8 mouse cellular contexts compared by ENCODE assay signal in genomic region chr5:125476799-125477198, GRCm38 (mm10). TPM values are rescaled to one million over a fixed set of nuclear protein-coding genes. Genes with fewer than 3 reads are reported as not detected.
A peak's percentile ranks its signal among the peaks of the same experiment; 100 is the strongest.
DNase-seq lines count a peak whose midpoint lies in the region; ATAC-seq lines count a peak whose summit lies in the region.

No protein-coding gene starts in this region.

- intact Hi-C loops in gastrocnemius, postnatal 14 days (cut with DNase I; ENCODE audit: low total_unique reads) = no loop called here

- no peaks in the 10 kb centered on the region for H3K36me3 ChIP-seq in heart, embryonic 15.5 days
- H3K36me3 ChIP-seq in hindbrain, embryonic 11.5 days (ENCODE audit: control insufficient read depth, insufficient read depth, low read length) = no peaks in the 10 kb centered on the region
- H3K36me3 ChIP-seq in midbrain, embryonic 11.5 days (ENCODE audit: control insufficient read depth, insufficient read depth, low read length) = no peaks in the 10 kb centered on the region

- no peak overlapping the region for H3K27ac ChIP-seq in heart, embryonic 15.5 days
- H3K27ac ChIP-seq in brown adipose tissue, adult 24 weeks (replicated peaks; ENCODE audit: low read depth, low read length) = no peak overlapping the region
- no peak overlapping the region for H3K27ac ChIP-seq in hindbrain, embryonic 11.5 days (ENCODE audit: low read depth, low read length)
- no peak overlapping the region for H3K27ac ChIP-seq in midbrain, embryonic 11.5 days (ENCODE audit: low read depth, low read length)

- no peak for DNase-seq in heart, adult 18-20 months
- no peak for DNase-seq in hindbrain, embryonic 11.5 days (ENCODE audit: low spot score)
- DNase-seq in midbrain, embryonic 11.5 days (ENCODE audit: low spot score, missing footprints) = no peak
- DNase-seq in thymus, postnatal 14 days = no peak
- no peak for DNase-seq in gastrocnemius, postnatal 14 days

- peak overlapping the region; percentile 93 for H3K4me3 ChIP-seq in heart, embryonic 15.5 days
- H3K4me3 ChIP-seq in brown adipose tissue, adult 24 weeks (ENCODE audit: insufficient read depth, low read depth, low read length) = peak overlapping the region; percentile 64
- H3K4me3 ChIP-seq in hindbrain, embryonic 11.5 days (ENCODE audit: low read depth, low read length) = peak overlapping the region; percentile 72
- H3K4me3 ChIP-seq in midbrain, embryonic 11.5 days (ENCODE audit: low read depth, low read length) = peak overlapping the region; percentile 83

- WGBS in heart, embryonic 15.5 days = 61% methylated on average over 7 of the region's 7 CpGs
- 61% methylated on average over 7 of the region's 7 CpGs for WGBS in hindbrain, embryonic 11.5 days
- whole genome bisulfite sequencing in midbrain, embryonic 11.5 days = 74% methylated on average over 7 of the region's 7 CpGs

- peaks cover 15% of the 10 kb centered on the region for H3K4me1 ChIP-seq in heart, embryonic 15.5 days (replicated peaks)
- peaks cover 14% of the 10 kb centered on the region for H3K4me1 ChIP-seq in brown adipose tissue, adult 24 weeks (ENCODE audit: control insufficient read depth, insufficient read depth, insufficient read length, low read length)
- H3K4me1 ChIP-seq in hindbrain, embryonic 11.5 days (replicated peaks; ENCODE audit: control insufficient read depth, insufficient read depth, low read length) = peaks cover 5% of the 10 kb centered on the region
- H3K4me1 ChIP-seq in midbrain, embryonic 11.5 days (ENCODE audit: control insufficient read depth, insufficient read depth, low read length) = peaks cover 22% of the 10 kb centered on the region

- no peaks in the 10 kb centered on the region for H3K9me3 ChIP-seq in heart, embryonic 15.5 days (replicated peaks)
- no peaks in the 10 kb centered on the region for H3K9me3 ChIP-seq in hindbrain, embryonic 11.5 days (ENCODE audit: control insufficient read depth, low read length)
- H3K9me3 ChIP-seq in midbrain, embryonic 11.5 days (ENCODE audit: control insufficient read depth, low read length) = no peaks in the 10 kb centered on the region

- peak overlapping the region; percentile 98 for H3K4me2 ChIP-seq in heart, embryonic 15.5 days
- H3K4me2 ChIP-seq in hindbrain, embryonic 11.5 days (replicated peaks; ENCODE audit: low read depth, low read length) = peak overlapping the region; percentile 92
- peak overlapping the region; percentile 58 for H3K4me2 ChIP-seq in midbrain, embryonic 11.5 days

- ATAC-seq in heart, embryonic 15.5 days (replicated peaks; ENCODE audit: insufficient number of reproducible peaks, insufficient read depth, low FRiP score, low read depth) = no peak
- ATAC-seq in hindbrain, embryonic 11.5 days (ENCODE audit: low FRiP score) = no peak
- no peak for ATAC-seq in midbrain, embryonic 11.5 days (ENCODE audit: low FRiP score)
- ATAC-seq in megakaryocyte-erythroid progenitor cell, adult 5-6 weeks (replicated peaks; ENCODE audit: low FRiP score, low TSS enrichment, poor library complexity, severe bottlenecking) = no peak

- H3K27me3 ChIP-seq in heart, embryonic 15.5 days = no peaks in the 10 kb centered on the region
- H3K27me3 ChIP-seq in hindbrain, embryonic 11.5 days (ENCODE audit: control insufficient read depth, insufficient read depth, low read length) = no peaks in the 10 kb centered on the region
- H3K27me3 ChIP-seq in midbrain, embryonic 11.5 days (ENCODE audit: control insufficient read depth, insufficient read depth, low read length) = no peaks in the 10 kb centered on the region

- H3K9ac ChIP-seq in heart, embryonic 15.5 days = no peak overlapping the region; the same call in 1 of the 2 replicates
- H3K9ac ChIP-seq in hindbrain, embryonic 11.5 days (ENCODE audit: low read depth, low read length) = peak overlapping the region; percentile 72; the same call in 1 of the 2 replicates
- peak overlapping the region; percentile 59; the same call in 1 of the 2 replicates for H3K9ac ChIP-seq in midbrain, embryonic 11.5 days (ENCODE audit: low read length)

RNA-seq across cellular contexts. Expression of gene Aacs, which starts 1.2 kb away (rescaled TPM):
- 9.8 and 18.4 TPM in 2 replicates for polyA plus RNA-seq in heart, embryonic 15.5 days (2015; fragmentation: Nextera tagmentation; extraction: Ambion mirVana)
- 1 to 10 TPM; 4.9 to 9.9 TPM for total RNA-seq in heart, adult 18-20 months (2021)
- 151 and 265 TPM in 2 replicates for polyA plus RNA-seq in brown adipose tissue, adult 24 weeks (2012; ENCODE audit: insufficient read depth, insufficient read length, missing spikeins)
- 48.6 and 50.1 TPM in 2 replicates for polyA plus RNA-seq in hindbrain, embryonic 11.5 days (2014; fragmentation: Nextera tagmentation; extraction: Ambion mirVana)
- polyA plus RNA-seq in midbrain, embryonic 11.5 days (2014; fragmentation: Nextera tagmentation; extraction: Ambion mirVana) = 45.6 and 53.2 TPM in 2 replicates
- 8.4 and 8.7 TPM in 2 replicates for total RNA-seq in megakaryocyte-erythroid progenitor cell, adult 5-6 weeks (2014; fragmentation: Nextera tagmentation)
- 3.2 and 3.8 TPM in 2 replicates for total RNA-seq in megakaryocyte-erythroid progenitor cell, adult 5-6 weeks (2017)
- 1 to 10 TPM; 2.0 to 4.6 TPM for total RNA-seq in gastrocnemius, postnatal 14 days (2021)

RNA-seq across cellular contexts. Expression of gene Bri3bp, which starts 35.4 kb away (rescaled TPM):
- polyA plus RNA-seq in heart, embryonic 15.5 days (2015; fragmentation: Nextera tagmentation; extraction: Ambion mirVana) = 36.5 and 40.7 TPM in 2 replicates
- total RNA-seq in heart, adult 18-20 months (2021) = 10 to 100 TPM; 50.9 to 54.5 TPM
- 15.4 and 19.5 TPM in 2 replicates for polyA plus RNA-seq in brown adipose tissue, adult 24 weeks (2012; ENCODE audit: insufficient read depth, insufficient read length, missing spikeins)
- 30.1 and 30.8 TPM in 2 replicates for polyA plus RNA-seq in hindbrain, embryonic 11.5 days (2014; fragmentation: Nextera tagmentation; extraction: Ambion mirVana)
- polyA plus RNA-seq in midbrain, embryonic 11.5 days (2014; fragmentation: Nextera tagmentation; extraction: Ambion mirVana) = 28.4 and 29.4 TPM in 2 replicates
- 37.4 and 77.0 TPM in 2 replicates for total RNA-seq in megakaryocyte-erythroid progenitor cell, adult 5-6 weeks (2014; fragmentation: Nextera tagmentation)
- 28.5 and 31.3 TPM in 2 replicates for total RNA-seq in megakaryocyte-erythroid progenitor cell, adult 5-6 weeks (2017)
- total RNA-seq in gastrocnemius, postnatal 14 days (2021) = 1 to 10 TPM; 5.3 to 6.4 TPM

RNA-seq across cellular contexts. Expression of gene Dhx37, which starts 42.9 kb away (rescaled TPM):
- polyA plus RNA-seq in heart, embryonic 15.5 days (2015; fragmentation: Nextera tagmentation; extraction: Ambion mirVana) = 7.0 and 10.4 TPM in 2 replicates
- 10 to 100 TPM; 13.4 to 14.1 TPM for total RNA-seq in heart, adult 18-20 months (2021)
- 5.0 and 16.9 TPM in 2 replicates for polyA plus RNA-seq in brown adipose tissue, adult 24 weeks (2012; ENCODE audit: insufficient read depth, insufficient read length, missing spikeins)
- 10.4 and 12.5 TPM in 2 replicates for polyA plus RNA-seq in hindbrain, embryonic 11.5 days (2014; fragmentation: Nextera tagmentation; extraction: Ambion mirVana)
- 9.2 and 9.9 TPM in 2 replicates for polyA plus RNA-seq in midbrain, embryonic 11.5 days (2014; fragmentation: Nextera tagmentation; extraction: Ambion mirVana)
- total RNA-seq in megakaryocyte-erythroid progenitor cell, adult 5-6 weeks (2014; fragmentation: Nextera tagmentation) = 21.2 and 34.5 TPM in 2 replicates
- 69.0 and 83.7 TPM in 2 replicates for total RNA-seq in megakaryocyte-erythroid progenitor cell, adult 5-6 weeks (2017)
- 1 to 10 TPM; 3.6 to 4.0 TPM for total RNA-seq in gastrocnemius, postnatal 14 days (2021)

RNA-seq across cellular contexts. Expression of gene Tmem132b, which starts 54.8 kb away (rescaled TPM):
- 0.01 TPM in 1 of 2 replicates, not detected in the other for polyA plus RNA-seq in heart, embryonic 15.5 days (2015; fragmentation: Nextera tagmentation; extraction: Ambion mirVana)
- total RNA-seq in heart, adult 18-20 months (2021) = not detected
- polyA plus RNA-seq in brown adipose tissue, adult 24 weeks (2012; ENCODE audit: insufficient read depth, insufficient read length, missing spikeins) = 0.36 TPM in 1 of 2 replicates, not detected in the other
- 0.70 and 0.74 TPM in 2 replicates for polyA plus RNA-seq in hindbrain, embryonic 11.5 days (2014; fragmentation: Nextera tagmentation; extraction: Ambion mirVana)
- 0.42 and 0.50 TPM in 2 replicates for polyA plus RNA-seq in midbrain, embryonic 11.5 days (2014; fragmentation: Nextera tagmentation; extraction: Ambion mirVana)
- total RNA-seq in megakaryocyte-erythroid progenitor cell, adult 5-6 weeks (2014; fragmentation: Nextera tagmentation) = not detected in 2 replicates
- total RNA-seq in megakaryocyte-erythroid progenitor cell, adult 5-6 weeks (2017) = not detected in 2 replicates
- total RNA-seq in gastrocnemius, postnatal 14 days (2021) = under 1 TPM; 0.11 to 0.18 TPM
